Mouse (Mus musculus) retina, adult 2 months (tissue): ENCODE data around the gene Gm5483.
"Not testable (repeated sequence)": the region's sequence is repeated elsewhere in the genome, so short reads cannot be mapped to it uniquely, and the experiment has no call there.

Experiments used
- DNase-seq: peaks from one replicate; pipeline ENCODE4 v3.0.0-alpha.2; 2012; ENCODE audit warnings: low read depth, low spot score

Gene Gm5483

DNA sequence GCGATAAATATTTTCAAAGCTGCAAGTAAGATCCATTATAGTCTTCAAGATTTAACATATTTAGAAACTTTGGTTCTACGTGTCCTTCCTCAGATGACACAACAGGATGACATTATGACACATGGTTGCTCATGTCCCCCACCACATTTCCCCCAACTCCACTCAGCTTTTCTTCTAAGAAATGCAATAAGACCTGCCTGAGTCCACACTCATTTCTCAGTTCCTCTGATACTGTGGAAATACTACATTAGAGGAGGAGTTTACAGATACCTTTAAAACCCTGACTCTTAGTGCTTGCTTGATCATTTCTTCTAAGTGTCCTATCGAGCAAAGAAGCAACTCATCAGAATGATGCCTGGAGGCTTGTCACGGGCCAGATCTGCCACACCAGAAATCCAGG lies at the start of gene Gm5483:
Gene Gm5483, plus strand, starts transcription at position 301 of the 400 bp plus-strand sequence.
- DNase-seq, result not testable (repeated sequence)

DNA sequence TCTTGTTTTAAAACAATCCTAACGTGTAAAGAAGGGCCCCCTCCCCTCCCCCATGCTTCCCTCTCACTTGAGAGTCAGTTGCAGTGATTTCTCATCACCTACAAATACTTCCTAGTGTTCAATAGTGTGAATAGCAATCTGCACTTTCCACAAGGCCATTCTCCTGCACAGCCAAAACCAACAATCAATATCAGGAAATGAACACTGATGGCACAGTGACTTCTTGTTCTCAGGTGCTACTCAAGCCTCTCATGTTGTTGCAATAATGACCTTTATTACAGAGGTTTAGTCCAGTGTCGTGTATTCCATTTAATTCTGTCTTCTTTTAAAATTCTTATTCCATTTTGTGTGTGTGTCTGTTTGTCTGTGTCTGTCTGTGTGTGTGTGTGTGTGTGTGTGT lies 45.8 kb upstream of the Gm5483 start:
- no peak for DNase-seq

DNA sequence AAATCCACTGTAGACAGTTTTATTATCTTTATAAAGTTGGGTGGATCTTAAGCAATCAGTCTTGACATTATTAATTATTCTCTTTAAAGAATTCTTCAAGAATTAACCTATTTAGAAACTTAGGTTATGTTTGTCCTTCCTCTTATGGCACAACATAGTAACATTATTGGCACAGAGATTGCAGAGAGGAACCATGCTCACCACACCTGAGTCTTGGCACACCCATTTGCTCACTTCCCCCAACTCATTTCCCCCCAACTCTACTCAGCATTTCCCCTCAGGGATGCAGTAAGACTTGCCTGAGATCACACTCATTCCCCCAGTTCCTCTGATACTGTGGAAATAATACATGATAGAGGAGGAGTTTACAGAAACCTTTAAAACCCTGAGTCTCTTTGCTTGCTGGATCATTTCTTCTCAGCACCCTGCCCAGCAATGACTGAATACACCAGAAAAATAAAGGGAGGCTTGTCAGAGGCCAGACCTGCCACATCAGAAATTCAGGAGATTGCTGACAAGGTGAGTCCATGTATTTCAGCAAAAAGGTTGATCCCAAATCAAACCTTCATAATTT lies 27.5 kb upstream of the Gm5483 start, which contains the start of gene Stfa2l1:
Gene Stfa2l1, plus strand, starts transcription at position 410 of the 574 bp plus-strand sequence.
- no peak for DNase-seq

DNA sequence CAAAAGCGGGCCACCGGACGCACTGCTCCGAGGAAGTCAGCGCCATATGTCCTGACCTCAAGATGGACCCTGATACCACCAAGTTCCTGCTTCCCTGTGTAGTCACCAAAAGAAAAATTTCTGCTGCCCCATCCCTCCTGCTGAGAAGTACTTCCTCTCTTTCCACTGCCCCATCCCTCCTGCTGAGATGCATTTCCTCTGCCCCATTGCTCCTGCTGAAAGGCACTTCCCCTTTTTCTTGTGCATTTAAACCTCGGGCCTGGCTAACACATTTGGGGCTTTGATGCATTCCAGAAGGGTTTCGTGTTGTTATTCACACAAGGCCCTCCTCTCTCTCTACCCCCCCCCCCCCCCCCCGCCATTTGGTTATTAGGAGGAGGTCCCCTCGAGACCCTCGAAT lies 16.2 kb upstream of the Gm5483 start:
- DNase-seq, result not testable (repeated sequence)

DNA sequence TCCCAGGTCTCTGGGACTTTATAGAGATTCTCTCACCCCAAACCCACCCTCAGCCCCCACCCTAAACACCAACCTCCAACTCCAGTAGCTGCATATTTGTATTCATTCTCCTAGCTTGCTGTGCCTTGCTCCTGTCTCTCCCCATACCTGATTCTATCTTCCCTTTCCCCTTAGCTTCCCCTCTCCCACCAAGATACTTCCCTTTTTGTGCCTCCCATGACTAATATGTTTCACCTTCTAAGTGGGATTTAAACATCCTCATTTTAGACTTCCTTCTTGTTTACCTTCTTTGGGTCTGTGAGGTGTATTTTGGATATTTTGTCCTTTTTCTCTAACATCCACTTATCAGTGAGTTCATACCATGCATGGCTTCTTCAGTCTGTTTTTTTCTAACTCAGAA lies 7.9 kb upstream of the Gm5483 start:
- no peak for DNase-seq

DNA sequence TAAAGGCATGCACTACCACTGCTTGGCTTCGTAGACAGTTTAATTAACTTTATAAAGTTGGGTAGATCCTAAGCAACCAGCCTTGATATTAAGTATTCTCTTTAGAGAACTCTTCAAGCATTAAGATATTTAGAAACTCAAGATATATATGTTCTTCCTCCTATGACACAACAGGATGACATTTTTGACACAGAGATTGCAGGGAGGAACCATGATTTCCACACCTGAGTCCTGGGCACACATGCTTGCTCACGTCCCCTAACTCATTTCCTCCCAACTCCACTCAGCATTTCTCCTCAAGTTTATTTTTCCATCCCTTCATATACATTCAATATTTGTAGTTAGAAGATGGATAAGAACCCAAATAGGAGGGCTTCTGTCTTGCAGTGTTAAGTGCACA lies 4.1 kb upstream of the Gm5483 start:
- DNase-seq, result no peak

DNA sequence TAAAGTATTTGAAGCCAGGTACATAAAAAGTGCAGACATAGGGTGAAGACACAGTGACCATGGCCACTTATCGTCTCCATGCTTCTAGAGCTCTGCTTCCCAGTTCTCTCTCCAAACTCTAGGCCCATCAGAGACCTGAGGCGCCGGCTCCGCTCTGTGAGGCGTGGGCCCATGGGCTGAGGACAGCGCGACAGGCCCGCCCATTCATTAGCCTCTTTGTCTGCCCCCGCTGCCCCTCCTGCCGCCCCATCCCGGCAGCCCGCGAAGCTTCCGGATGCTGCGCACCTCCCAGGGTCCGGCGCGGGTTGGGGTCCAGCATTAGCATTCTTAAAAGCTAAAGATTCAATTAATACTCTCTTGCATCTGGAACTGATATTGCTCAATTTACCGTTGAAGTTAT lies 15.2 kb downstream of the Gm5483 start:
- DNase-seq, result no peak

DNA sequence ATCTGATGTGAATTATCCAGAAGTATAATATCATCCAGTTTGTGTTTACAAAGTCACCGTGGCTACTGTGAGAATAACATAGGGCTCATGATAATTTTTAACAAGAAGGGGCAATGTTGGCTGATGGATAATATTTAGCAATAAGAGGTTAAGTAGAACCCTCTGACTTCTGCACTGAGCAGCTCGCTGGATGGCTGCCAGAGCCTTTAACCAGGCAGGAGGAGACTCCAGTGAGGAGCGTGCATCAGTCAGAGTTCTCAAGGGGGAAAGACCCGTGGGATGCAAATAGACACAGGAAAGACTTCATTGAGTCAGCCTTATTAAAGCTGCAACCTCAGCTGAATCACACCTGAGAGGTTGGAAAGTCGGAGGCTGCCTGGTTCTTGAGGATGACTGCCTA lies 19.8 kb downstream of the Gm5483 start:
- no peak for DNase-seq

DNA sequence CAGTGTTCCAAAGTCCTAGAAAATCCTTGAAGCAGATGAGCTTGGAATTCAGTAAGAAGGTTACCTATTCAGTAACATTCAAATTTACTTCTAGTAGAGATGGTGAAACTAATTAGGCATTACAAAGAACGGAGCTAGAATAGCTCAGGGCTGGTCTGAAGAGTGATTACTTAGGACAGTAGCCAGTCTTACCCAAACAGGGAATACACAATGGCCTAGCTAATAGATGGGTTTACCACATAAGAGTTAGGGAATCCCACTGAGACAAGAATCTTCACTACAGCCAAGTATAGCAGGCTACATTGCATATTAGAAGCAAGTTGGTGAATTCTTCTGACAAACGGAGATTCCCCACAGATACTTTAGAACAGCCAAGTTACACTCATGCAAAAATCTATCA lies 21.7 kb downstream of the Gm5483 start:
- not testable (repeated sequence) for DNase-seq

DNA sequence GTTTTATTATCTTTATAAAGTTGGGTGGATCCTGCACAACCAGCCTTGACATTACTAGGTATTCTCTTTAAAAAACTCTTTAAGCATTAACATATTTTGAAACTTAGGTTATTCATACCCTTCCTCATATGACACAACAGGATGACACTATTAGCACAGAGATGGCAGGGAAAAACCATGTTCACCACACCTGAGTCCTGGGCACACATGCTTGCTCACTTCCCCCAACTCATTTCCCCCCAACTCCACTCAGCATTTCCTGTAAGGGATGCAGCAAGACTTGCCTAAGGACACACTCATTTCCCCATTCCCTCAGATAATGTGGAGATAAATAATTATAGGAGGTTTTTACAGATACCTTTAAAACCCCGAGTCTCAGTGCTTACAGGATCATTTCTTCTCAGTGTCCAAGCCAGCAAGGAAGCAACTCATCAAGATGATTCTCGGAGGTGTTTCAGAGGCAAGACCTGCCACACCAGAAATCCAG lies 26.0 kb downstream of the Gm5483 start, which contains the start of gene Gm5416:
Gene Gm5416, plus strand, starts transcription at position 437 of the 487 bp plus-strand sequence.
- no peak for DNase-seq

DNA sequence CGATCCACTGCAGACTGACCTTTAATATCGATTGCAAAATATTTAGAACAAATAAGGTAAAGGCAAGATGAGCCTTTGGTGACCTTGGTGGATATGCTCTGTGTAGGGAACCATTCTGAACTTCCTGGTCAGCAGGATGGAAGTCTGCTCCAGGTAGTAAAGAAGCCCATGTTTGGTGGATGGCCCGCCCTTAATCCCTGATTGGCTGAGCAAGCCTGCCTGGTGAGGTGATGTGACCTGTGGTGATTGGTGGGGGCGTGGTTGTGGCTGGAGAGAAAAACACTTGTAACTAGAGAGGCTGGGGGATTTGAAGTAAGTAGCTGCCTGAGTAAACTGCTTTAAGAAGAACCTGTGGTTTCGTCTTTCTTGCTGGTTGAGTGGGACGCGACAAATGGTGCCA lies 37.2 kb downstream of the Gm5483 start, which contains the start of gene 2010005H15Rik:
Gene 2010005H15Rik, plus strand, starts transcription at position 301 of the 400 bp plus-strand sequence.
- DNase-seq, result not testable (repeated sequence)
